Mouse (Mus musculus) liver, adult 2 months (tissue): ENCODE data around the gene Gigyf1. TPM values are rescaled to one million over a fixed set of nuclear protein-coding genes. Genes with fewer than 3 reads are reported as not detected.

Experiments used
- DNase-seq: peaks from one replicate; pipeline ENCODE4 v3.0.0-alpha.2; 2011; ENCODE audit warnings: low read depth, low spot score; ENCODE audit errors: extremely low read depth
- H3K27ac ChIP-seq: fragments of 200-500 bp; replicated peaks from 2 replicates; pipeline ENCODE4 v1.5.1; 2012; ENCODE audit warnings: low read depth, mild to moderate bottlenecking, control low read depth, inconsistent platforms, low read length; ENCODE audit not compliant: insufficient read depth
- H3K27me3 ChIP-seq: fragments of 200-500 bp; 2 replicates; pipeline ENCODE4 v1.6.1; 2012; ENCODE audit warnings: mild to moderate bottlenecking, moderate library complexity, low read length, inconsistent platforms; ENCODE audit not compliant: control insufficient read depth, insufficient read depth
- H3K36me3 ChIP-seq: fragments of 200-500 bp; 2 replicates; pipeline ENCODE4 v1.6.1; 2012; ENCODE audit warnings: low read length, inconsistent platforms; ENCODE audit not compliant: control insufficient read depth, insufficient read depth
- H3K4me1 ChIP-seq: fragments of 200-500 bp; 2 replicates; pipeline ENCODE4 v1.6.1; 2011; ENCODE audit warnings: low read length; ENCODE audit not compliant: control insufficient read depth, insufficient read depth
- H3K4me3 ChIP-seq: fragments of 200-500 bp; 2 replicates; pipeline ENCODE4 v1.5.1; 2011; ENCODE audit warnings: low read depth, mild to moderate bottlenecking, control low read depth, low read length, moderate library complexity; ENCODE audit not compliant: insufficient read depth
- H3K79me2 ChIP-seq: fragments of 200-500 bp; 2 replicates; pipeline ENCODE4 v1.6.1; 2012; ENCODE audit warnings: inconsistent platforms, mild to moderate bottlenecking, low read length, moderate library complexity; ENCODE audit not compliant: control insufficient read depth, insufficient read depth
- H3K9ac ChIP-seq: fragments of 200-500 bp; 2 replicates; pipeline ENCODE4 v1.6.1; 2012; ENCODE audit warnings: low read depth, mild to moderate bottlenecking, control low read depth, inconsistent platforms, low read length
- CTCF ChIP-seq: fragments of 200-500 bp; IDR thresholded peaks from 2 replicates; pipeline ENCODE4 v1.5.1; 2011; ENCODE audit warnings: low read depth, low read length, control low read depth
- POLR2A ChIP-seq: fragments of 200-500 bp; IDR thresholded peaks from 2 replicates; pipeline ENCODE4 v1.6.1; 2011; ENCODE audit warnings: low read length, control low read depth; ENCODE audit not compliant: insufficient read depth; ENCODE audit errors: extremely low read depth
- WGBS: fragments of 180-500 bp; shearing (Covaris S2); methylation state at CpG from one replicate; pipeline ENCODE4 v1.1.7; 2018; 5-methylcytosine and 5-hydroxymethylcytosine counted together
- polyA plus RNA-seq: library from polyadenylated mRNA; depleted of rRNA; stranded (reverse); fragments of >200 nt; gene quantifications from 2 replicates; pipeline ENCODE4 v1.2.3, GENCODE M21; 2012
- total RNA-seq: library from RNA; depleted of rRNA; stranded (reverse); fragments of >200 nt; gene quantifications from 2 replicates; pipeline ENCODE4 v1.2.3, GENCODE M21; 2014

Gene Gigyf1
- total and polyA plus RNA-seq, 2 experiments, result 2.7 to 14.0 TPM

DNA sequence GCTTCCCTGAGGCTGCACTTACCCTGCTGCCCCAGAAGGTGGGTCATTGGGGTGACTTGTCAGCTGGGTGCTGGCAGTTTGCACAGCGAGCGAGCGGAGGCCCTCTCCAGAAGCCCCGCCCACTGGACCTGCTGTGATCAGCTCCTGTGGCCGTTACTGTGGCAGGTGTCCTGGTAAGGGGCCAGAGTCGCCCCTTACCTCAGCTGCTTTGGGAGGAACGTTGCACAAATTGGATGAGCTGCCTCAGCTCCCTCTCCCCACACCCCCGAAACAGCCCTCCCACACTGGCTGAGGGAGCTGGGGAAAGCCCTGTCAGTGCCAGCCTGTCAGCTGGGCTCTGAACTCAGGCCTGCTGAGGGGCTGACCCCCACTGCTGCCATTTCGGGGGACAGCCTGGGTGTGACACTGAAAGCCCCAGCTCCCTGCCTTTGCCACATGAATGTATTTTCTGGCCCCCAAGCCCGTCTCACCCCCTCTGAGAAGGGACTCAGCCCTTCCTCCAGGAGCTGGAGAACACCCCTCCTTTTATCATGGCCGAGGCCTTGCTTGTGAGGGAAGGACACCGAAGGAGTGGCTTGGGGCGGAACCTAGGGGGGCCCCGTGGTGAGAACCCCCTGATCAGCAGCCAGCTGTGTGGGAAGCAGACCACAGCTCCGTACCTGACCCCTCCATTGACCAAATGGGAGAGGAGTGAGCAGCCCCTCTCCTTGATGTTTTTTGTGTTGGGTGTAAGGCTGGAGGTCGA, 8.0 kb downstream of the Gigyf1 start:
- Histone ChIP-seq H3K4me1 (peaks cover 4% of the 10 kb centered on the region; the same call in 1 of the 2 replicates), H3K9ac (no peak overlapping the region), H3K4me3 (no peak overlapping the region), H3K79me2 (peaks cover 7% of the 10 kb centered on the region; the same call in 1 of the 2 replicates), H3K27me3 (no peaks in the 10 kb centered on the region), H3K27ac (no peak overlapping the region), H3K36me3 (peaks cover 23% of the 10 kb centered on the region)
- TF ChIP-seq CTCF, result peak; percentile 48
- no peak for TF ChIP-seq POLR2A
- DNase-seq, result peak; percentile 36
- 53% methylated on average over 16 of the region's 16 CpGs for WGBS

DNA sequence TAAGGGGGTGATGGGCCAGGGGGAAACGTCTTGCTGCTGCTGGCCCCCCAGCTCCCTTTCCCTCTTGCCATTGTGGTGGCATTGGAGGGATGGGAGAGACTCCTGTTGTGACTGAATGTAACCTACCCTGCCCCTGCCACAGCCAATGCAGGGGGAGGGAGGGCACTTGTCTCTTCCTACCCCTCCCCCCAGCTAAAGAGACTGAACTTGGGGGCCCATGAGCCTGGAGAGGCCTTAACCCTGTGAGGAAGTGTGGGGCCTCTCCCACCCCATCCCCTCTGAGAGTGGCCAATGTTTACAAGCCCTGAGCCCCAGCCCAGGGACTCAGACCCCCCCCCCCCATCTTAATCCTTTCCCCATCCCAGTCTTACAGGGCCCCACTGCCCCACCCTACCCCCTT, 9.1 kb downstream of the Gigyf1 start:
- Histone ChIP-seq H3K27me3 (no peaks in the 10 kb centered on the region), H3K79me2 (peaks cover 17% of the 10 kb centered on the region), H3K36me3 (peaks cover 17% of the 10 kb centered on the region), H3K27ac (no peak overlapping the region), H3K4me3 (no peak overlapping the region), H3K4me1 (peaks cover 4% of the 10 kb centered on the region; the same call in 1 of the 2 replicates), H3K9ac (no peak overlapping the region)
- TF ChIP-seq CTCF (no peak), POLR2A (no peak)
- DNase-seq, result no peak
- 70% methylated on average over 1 of the region's 1 CpGs for WGBS

DNA sequence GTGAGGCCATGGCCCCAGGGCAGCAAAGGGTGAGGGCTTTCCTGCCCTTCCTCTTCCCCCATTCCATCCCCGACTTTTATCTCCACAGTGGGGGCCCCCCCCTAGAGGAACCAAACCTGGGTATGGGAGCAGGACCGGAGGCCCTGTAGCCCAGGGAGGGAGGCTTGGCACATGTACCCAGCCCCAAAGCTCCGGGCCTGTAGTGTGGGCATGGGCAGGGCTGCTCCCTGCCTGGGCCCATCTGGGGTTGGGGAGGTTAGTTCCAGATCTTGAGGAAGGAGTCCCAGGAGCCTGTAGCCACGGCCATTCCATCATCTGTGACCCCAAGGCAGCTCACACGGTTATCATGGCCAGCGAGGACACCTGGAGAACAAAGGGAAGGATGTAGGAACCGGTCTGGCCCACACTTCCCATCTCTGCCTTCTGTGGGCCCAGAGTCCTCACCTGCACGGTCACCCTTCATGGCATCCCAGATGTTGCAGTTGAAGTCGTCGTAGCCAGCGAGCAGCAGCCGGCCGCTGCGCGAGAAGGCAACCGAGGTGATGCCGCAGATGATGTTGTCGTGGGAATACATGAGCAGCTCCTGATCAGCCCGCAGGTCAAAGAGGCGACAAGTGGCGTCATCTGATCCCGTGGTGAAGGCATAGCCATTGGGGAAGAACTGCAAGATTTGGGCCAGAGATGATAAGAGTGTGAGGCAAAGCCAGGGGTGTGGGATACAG, 10.1 kb downstream of the Gigyf1 start:
- H3K4me3 ChIP-seq, result no peak overlapping the region
- peaks cover 19% of the 10 kb centered on the region for H3K79me2 ChIP-seq
- H3K9ac ChIP-seq, result no peak overlapping the region
- no peak overlapping the region for H3K27ac ChIP-seq
- DNase-seq, result no peak
- WGBS, result 86% methylated on average over 22 of the region's 22 CpGs
- H3K4me1 ChIP-seq, result peaks cover 4% of the 10 kb centered on the region; the same call in 1 of the 2 replicates
- no peaks in the 10 kb centered on the region for H3K27me3 ChIP-seq
- peaks cover 14% of the 10 kb centered on the region for H3K36me3 ChIP-seq
- no peak for TF ChIP-seq CTCF
- TF ChIP-seq POLR2A, result no peak

DNA sequence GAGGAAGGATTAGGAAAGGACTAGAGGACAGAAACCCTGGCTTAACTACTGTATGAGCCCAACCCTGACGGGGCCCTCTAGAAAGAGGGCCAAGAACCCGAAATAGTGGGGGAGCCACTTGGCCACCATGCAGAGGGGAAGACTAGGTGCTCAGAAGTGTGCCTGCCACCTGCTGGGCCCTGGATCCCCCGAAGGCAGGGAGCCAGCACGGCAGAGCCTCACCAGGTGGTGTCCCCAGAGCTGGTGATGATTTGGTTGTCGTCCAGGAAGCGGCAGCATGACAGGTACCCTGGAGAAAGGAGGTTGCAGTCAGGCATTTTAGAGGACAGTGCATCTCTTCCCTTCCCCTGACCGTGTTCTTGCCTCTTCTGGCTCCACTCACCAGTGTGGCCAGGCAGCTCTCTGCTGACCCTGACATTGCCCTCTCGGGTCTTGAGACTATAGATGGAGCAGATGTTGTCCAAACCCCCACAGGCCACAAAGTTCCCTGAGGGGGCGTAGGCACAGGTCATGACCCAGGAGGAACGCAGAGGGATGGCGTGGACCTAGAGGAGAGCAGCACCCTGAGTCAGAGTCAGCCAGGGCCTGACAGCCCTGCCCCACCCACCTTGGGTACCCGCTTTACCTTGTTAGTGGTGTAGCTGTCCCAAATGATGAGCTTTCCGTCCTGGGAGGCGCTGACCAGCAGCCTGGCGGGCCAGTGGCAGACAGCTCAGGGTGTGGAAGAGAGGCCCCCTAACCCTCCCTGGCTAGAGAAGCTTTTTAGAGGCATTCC, 11.1 kb downstream of the Gigyf1 start:
- no peak for DNase-seq
- TF ChIP-seq POLR2A (no peak), CTCF (no peak)
- 82% methylated on average over 15 of the region's 15 CpGs for WGBS
- no peak overlapping the region for H3K27ac ChIP-seq
- peaks cover 19% of the 10 kb centered on the region for H3K79me2 ChIP-seq
- peaks cover 7% of the 10 kb centered on the region; the same call in 1 of the 2 replicates for H3K4me1 ChIP-seq
- H3K9ac ChIP-seq, result no peak overlapping the region
- H3K4me3 ChIP-seq, result no peak overlapping the region
- H3K36me3 ChIP-seq, result peaks cover 11% of the 10 kb centered on the region
- no peaks in the 10 kb centered on the region for H3K27me3 ChIP-seq

DNA sequence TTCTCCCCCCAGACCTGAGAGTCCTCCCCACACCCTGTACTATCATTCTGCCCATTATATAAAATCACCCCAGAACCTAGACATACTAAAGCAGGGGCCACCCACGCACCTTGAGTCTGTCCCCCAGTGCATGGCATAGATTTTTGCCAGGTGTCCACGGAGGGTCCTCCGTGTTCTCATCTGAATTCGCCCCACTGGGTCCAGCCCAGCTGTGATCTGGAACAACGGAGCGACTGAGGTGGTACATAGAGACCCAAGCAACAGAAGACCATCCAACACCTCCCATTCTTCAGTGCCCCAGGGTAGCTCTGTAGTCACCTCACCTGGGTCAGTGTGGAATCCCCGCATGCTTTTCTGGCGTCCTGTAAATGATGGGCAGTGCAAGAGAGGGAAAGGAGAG, 11.7 kb downstream of the Gigyf1 start:
- Histone ChIP-seq H3K27ac (no peak overlapping the region; the same call in 1 of the 2 replicates), H3K9ac (peak overlapping the region; percentile 61; the same call in 1 of the 2 replicates), H3K27me3 (no peaks in the 10 kb centered on the region), H3K79me2 (peaks cover 19% of the 10 kb centered on the region), H3K4me1 (peaks cover 7% of the 10 kb centered on the region; the same call in 1 of the 2 replicates), H3K4me3 (peak overlapping the region; percentile 78), H3K36me3 (peaks cover 11% of the 10 kb centered on the region)
- DNase-seq, result no peak
- 87% methylated on average over 8 of the region's 8 CpGs for WGBS
- TF ChIP-seq CTCF, result no peak
- no peak for TF ChIP-seq POLR2A
